ENCODE assay signal across 8 mouse cellular contexts in genomic region chr7:19149626-19150025, GRCm38 (mm10). TPM values are rescaled to one million over a fixed set of nuclear protein-coding genes. Genes with fewer than 3 reads are reported as not detected.
DNase-seq lines count a peak whose midpoint lies in the region; ATAC-seq lines count a peak whose summit lies in the region.

Gene Snrpd2 (plus strand): TSS chr7:19149722.

- peaks cover 24% of the 10 kb centered on the region for H3K4me1 ChIP-seq in hindbrain, embryonic 12.5 days

- DNase-seq in NIH3T3 (ENCODE audit: low read depth) = peak; percentile 98
- DNase-seq in cerebellum, postnatal 10 days = peak; percentile 100
- peak; percentile 87 to 93 for DNase-seq in frontal cortex, postnatal 10 days (ENCODE audit: low spot score in 2 of 2)
- DNase-seq in layer of hippocampus, postnatal 25 days (ENCODE audit: extremely low spot score in 1 of 2, low spot score in 1 of 2) = peak; percentile 92 to 96
- peak; percentile 95 for DNase-seq in lung, postnatal 25 days (ENCODE audit: low spot score)
- DNase-seq in retina, embryonic 14.5 days (ENCODE audit: low spot score) = peak; percentile 99
- DNase-seq in thymus, postnatal 4 days = peak; percentile 99

- peak within 1 kb of the TSS; percentile 66 for H3K4me2 ChIP-seq in hindbrain, embryonic 12.5 days (replicated peaks)

- H3K36me3 ChIP-seq in hindbrain, embryonic 12.5 days = peaks cover 40% of the 10 kb centered on the region

- peak within 1 kb of the TSS; percentile 86 for H3K27ac ChIP-seq in hindbrain, embryonic 12.5 days

- peak; percentile 92 for ATAC-seq in hindbrain, embryonic 12.5 days (ENCODE audit: low FRiP score)

- H3K27me3 ChIP-seq in hindbrain, embryonic 12.5 days = no peaks in the 10 kb centered on the region

- no peaks in the 10 kb centered on the region for H3K9me3 ChIP-seq in hindbrain, embryonic 12.5 days (replicated peaks)

- peak within 1 kb of the TSS; percentile 60 for H3K4me3 ChIP-seq in hindbrain, embryonic 12.5 days

- peak within 1 kb of the TSS; percentile 73 for H3K9ac ChIP-seq in hindbrain, embryonic 12.5 days

- WGBS in hindbrain, embryonic 12.5 days = 0% methylated on average over 24 of the region's 24 CpGs

RNA-seq across cellular contexts. Expression of gene Snrpd2, which starts in this region (rescaled TPM):
- 118 and 122 TPM in 2 replicates for polyA plus RNA-seq in hindbrain, embryonic 12.5 days (2016; fragmentation: Nextera tagmentation; extraction: Ambion mirVana)
- 10 to 100 TPM; 72.4 to 84.8 TPM for total RNA-seq in layer of hippocampus, postnatal 25 days (2021)

Comparison
In these comparisons a context has a peak if more than half of its experiments do, and no peak if none do; other contexts are left out.
1. Peak in every context shown above with its lines: DNase-seq, ATAC-seq, H3K4me3 ChIP-seq and H3K27ac ChIP-seq.